Mouse (Mus musculus) neural tube, embryonic 14.5 days (tissue): ENCODE data around the gene Angptl2. TPM values are rescaled to one million over a fixed set of nuclear protein-coding genes. Genes with fewer than 3 reads are reported as not detected.

Experiments
- ATAC-seq: fragments of 200-750 bp; cut with Nextera tagmentation; 2 replicates; pipeline ENCODE4 v1.8.0; 2017; ENCODE audit warnings: low read depth, mild to moderate bottlenecking, moderate TSS enrichment, moderate library complexity
- H3K27ac ChIP-seq: fragments of 300-500 bp; sonication (generic); 2 replicates; pipeline ENCODE4 v1.5.1; 2014; ENCODE audit warnings: low read depth, mild to moderate bottlenecking, control low read depth, low read length, moderate library complexity, mixed read lengths
- H3K27me3 ChIP-seq: fragments of 300-500 bp; sonication (generic); 2 replicates; pipeline ENCODE4 v1.6.1; 2014; ENCODE audit warnings: low read length; ENCODE audit not compliant: control insufficient read depth, insufficient read depth
- H3K36me3 ChIP-seq: fragments of 300-500 bp; sonication (generic); 2 replicates; pipeline ENCODE4 v1.6.1; 2014; ENCODE audit warnings: low read length, mixed read lengths; ENCODE audit not compliant: control insufficient read depth, insufficient read depth
- H3K4me1 ChIP-seq: fragments of 300-500 bp; sonication (generic); 2 replicates; pipeline ENCODE4 v1.6.1; 2014; ENCODE audit warnings: low read length; ENCODE audit not compliant: control insufficient read depth, insufficient read depth
- H3K4me2 ChIP-seq: fragments of 300-500 bp; sonication (generic); 2 replicates; pipeline ENCODE4 v1.6.1; 2014; ENCODE audit warnings: mild to moderate bottlenecking, low read depth, low read length, control low read depth
- H3K4me3 ChIP-seq: fragments of 300-500 bp; sonication (generic); 2 replicates; pipeline ENCODE4 v1.5.1; 2014; ENCODE audit warnings: low read depth, low read length, control low read depth, mixed read lengths
- H3K9ac ChIP-seq: fragments of 300-500 bp; sonication (generic); replicated peaks from 2 replicates; pipeline ENCODE4 v1.6.1; 2014; ENCODE audit warnings: low read depth, mild to moderate bottlenecking, control low read depth, low read length, mixed read lengths
- H3K9me3 ChIP-seq: fragments of 300-500 bp; sonication (generic); 2 replicates; pipeline ENCODE4 v1.6.1; 2016; ENCODE audit warnings: low read length; ENCODE audit not compliant: control insufficient read depth
- WGBS: fragments of 180-500 bp; shearing (Covaris S2); extraction: QIAGEN DNeasy Blood & Tissue Kit; methylation state at CpG from one replicate; pipeline ENCODE4 v1.1.7; 2014; 5-methylcytosine and 5-hydroxymethylcytosine counted together
- polyA plus RNA-seq: library from polyadenylated mRNA; unstranded; fragments of >200 nt; fragmentation: Nextera tagmentation; extraction: Ambion mirVana; gene quantifications from 2 replicates; pipeline ENCODE4 v1.2.1, GENCODE M21; 2014

The Angptl2 gene
- polyA plus RNA-seq, 1 experiment from 2014 or later, result 2.7 TPM

DNA sequence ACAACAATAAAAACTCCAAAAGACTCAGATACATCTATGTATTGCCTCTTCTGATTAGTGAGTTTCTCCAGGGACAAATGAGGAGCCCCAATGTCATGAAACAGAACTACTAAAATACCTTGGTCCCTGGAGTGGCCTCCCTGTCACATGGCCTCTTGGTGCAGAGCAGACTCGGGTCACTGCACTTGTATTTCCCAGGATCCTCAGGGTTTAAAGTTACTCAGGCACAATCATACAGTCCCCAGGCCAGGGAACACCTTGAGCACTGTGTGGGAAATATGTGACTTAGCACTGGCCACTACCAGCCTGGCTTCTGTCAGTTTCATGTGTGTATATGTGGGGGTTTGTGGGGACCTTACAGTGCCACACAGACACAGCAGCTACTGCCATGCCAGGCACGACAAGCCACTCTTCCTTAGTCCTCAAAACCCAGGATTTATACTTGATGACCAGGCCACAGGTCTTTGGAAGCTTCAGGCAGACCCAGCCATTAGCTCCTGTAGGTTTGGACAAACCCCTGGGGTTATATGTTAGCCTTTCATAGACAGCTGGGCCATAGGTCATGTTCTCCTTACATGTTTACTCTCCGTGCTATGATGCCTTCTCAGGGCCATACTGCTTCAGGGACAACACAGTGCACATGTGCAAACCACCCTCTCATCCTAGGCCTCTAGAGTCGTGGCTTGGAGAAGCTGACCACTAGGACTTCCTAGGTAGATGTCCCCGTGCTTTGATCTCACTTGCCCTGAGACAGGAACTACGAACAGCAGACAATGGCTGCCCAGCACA, 17.1 kb downstream of the Angptl2 start:
- 82% methylated on average over 6 of the region's 6 CpGs for WGBS
- Histone ChIP-seq H3K36me3 (no peaks in the 10 kb centered on the region), H3K9me3 (no peaks in the 10 kb centered on the region), H3K4me1 (0 out of 2 replicates have a peak, but pooled peaks cover 2% of the 10 kb centered on the region), H3K9ac (no peak overlapping the region), H3K27me3 (no peaks in the 10 kb centered on the region), H3K4me2 (no peak overlapping the region), H3K27ac (no peak overlapping the region), H3K4me3 (no peak overlapping the region)
- ATAC-seq, result no peak

GRCm38 (mm10) chr2:33233856-33234255, 18.0 kb downstream of the Angptl2 start:
- Histone ChIP-seq H3K4me2 (no peak overlapping the region), H3K27ac (no peak overlapping the region), H3K4me3 (no peak overlapping the region), H3K4me1 (0 out of 2 replicates have a peak, but pooled peaks cover 2% of the 10 kb centered on the region), H3K36me3 (no peaks in the 10 kb centered on the region), H3K27me3 (no peaks in the 10 kb centered on the region), H3K9ac (no peak overlapping the region), H3K9me3 (no peaks in the 10 kb centered on the region)
- ATAC-seq, result no peak
- 57% methylated on average over 5 of the region's 5 CpGs for WGBS

DNA sequence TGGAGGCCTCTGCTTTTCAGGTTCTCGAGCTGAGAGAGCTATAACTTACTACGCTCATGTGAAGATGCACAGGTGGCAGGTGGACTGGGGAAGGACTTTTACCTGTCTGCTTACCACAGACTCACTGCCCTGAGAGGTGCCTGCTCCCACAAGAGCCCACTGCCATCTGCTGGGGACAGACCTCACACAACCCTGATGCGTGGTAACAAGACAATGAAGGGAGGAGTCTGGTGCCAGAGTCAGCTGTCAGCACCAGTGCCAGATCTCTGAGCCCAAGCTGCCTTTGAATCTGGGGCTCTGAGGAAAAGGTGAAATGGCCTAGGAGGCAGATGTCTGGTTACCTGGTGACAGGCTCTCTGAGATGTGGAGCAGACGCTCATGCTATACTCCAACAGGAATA, 19.0 kb downstream of the Angptl2 start:
- Histone ChIP-seq H3K4me2 (no peak overlapping the region), H3K4me3 (no peak overlapping the region), H3K9ac (no peak overlapping the region), H3K9me3 (no peaks in the 10 kb centered on the region), H3K27ac (no peak overlapping the region), H3K36me3 (no peaks in the 10 kb centered on the region), H3K4me1 (0 out of 2 replicates have a peak, but pooled peaks cover 2% of the 10 kb centered on the region), H3K27me3 (no peaks in the 10 kb centered on the region)
- WGBS, result 85% methylated on average over 4 of the region's 4 CpGs
- no peak for ATAC-seq

GRCm38 (mm10) chr2:33237581-33237980, 21.7 kb downstream of the Angptl2 start:
- Histone ChIP-seq H3K4me1 (0 out of 2 replicates have a peak, but pooled peaks cover 2% of the 10 kb centered on the region), H3K27me3 (no peaks in the 10 kb centered on the region), H3K9ac (no peak overlapping the region), H3K9me3 (no peaks in the 10 kb centered on the region), H3K27ac (no peak overlapping the region), H3K4me2 (no peak overlapping the region), H3K4me3 (no peak overlapping the region), H3K36me3 (no peaks in the 10 kb centered on the region)
- 84% methylated on average over 6 of the region's 6 CpGs for WGBS
- ATAC-seq, result no peak

DNA sequence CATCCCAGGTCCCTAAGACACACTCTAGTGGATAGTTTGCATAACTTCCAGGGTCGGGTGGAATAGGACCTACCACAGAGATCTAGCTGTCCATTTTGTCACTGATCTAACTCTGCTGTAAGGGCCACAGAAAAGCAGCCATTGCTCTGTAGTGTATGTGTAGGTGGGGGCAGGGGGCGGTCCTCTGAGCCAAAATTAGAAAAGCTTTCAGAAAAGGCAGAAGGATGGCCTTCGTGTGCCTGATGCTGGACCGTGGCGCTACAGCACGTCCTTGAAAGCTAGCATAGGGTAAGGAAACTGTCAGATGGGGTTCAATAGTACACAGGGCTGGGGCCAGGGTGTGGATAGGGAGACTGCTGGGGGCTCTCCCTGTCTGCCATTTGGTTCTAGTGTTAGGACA, 29.0 kb downstream of the Angptl2 start:
- Histone ChIP-seq H3K36me3 (no peaks in the 10 kb centered on the region), H3K4me2 (no peak overlapping the region), H3K9me3 (no peaks in the 10 kb centered on the region), H3K9ac (no peak overlapping the region), H3K27ac (no peak overlapping the region), H3K4me1 (no peaks in the 10 kb centered on the region), H3K4me3 (no peak overlapping the region), H3K27me3 (no peaks in the 10 kb centered on the region)
- 89% methylated on average over 6 of the region's 6 CpGs for WGBS
- ATAC-seq, result no peak

DNA sequence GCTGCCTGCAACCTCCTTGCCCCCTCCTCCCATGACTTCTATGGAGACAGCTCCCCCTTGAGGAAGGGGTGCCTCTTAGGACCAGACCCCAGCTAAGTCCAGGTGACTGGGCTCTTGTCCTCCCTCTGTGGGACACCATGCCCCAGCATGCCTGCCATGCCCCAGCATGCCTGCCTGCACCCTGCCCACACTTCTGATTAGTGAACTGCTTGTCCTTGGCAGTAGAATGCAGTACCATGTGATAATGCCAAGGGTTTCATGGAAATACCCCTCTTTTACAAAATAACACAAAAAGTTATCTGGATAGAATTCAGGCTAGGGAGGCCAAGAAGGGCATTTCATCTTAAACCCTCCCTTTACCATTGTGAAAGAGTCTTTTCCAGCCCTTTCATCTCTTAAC, 29.5 kb downstream of the Angptl2 start:
- Histone ChIP-seq H3K4me2 (no peak overlapping the region), H3K27ac (no peak overlapping the region), H3K36me3 (no peaks in the 10 kb centered on the region), H3K27me3 (no peaks in the 10 kb centered on the region), H3K4me1 (no peaks in the 10 kb centered on the region), H3K9ac (no peak overlapping the region), H3K9me3 (no peaks in the 10 kb centered on the region), H3K4me3 (no peak overlapping the region)
- no peak for ATAC-seq

GRCm38 (mm10) chr2:33246841-33247240, 31.0 kb downstream of the Angptl2 start:
- H3K27me3 ChIP-seq, result no peaks in the 10 kb centered on the region
- H3K4me1 ChIP-seq, result no peaks in the 10 kb centered on the region
- H3K9me3 ChIP-seq, result no peaks in the 10 kb centered on the region
- H3K4me2 ChIP-seq, result no peak overlapping the region
- H3K36me3 ChIP-seq, result no peaks in the 10 kb centered on the region
- no peak overlapping the region for H3K9ac ChIP-seq
- WGBS, result 88% methylated on average over 5 of the region's 5 CpGs
- ATAC-seq, result no peak
- no peak overlapping the region for H3K27ac ChIP-seq
- H3K4me3 ChIP-seq, result no peak overlapping the region

DNA sequence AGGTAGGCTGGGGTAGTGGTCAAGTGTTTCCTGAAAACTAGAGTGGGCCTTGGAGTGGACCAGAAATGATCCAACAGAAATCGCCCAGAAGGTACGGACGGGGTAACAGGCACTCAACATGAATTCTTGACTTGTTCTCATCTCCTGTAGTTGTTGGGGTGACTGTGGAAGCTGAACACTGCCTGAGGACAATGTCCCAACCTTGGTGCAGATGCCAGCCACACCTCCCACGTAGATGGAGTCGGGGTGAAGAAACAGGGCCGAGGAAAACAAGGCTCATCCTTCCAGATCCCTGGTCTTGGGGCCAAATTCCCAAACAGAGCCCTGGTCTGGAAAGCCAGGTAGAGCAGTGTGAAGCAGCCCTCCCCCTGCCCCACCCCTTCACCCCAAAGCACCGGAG, 32.7 kb downstream of the Angptl2 start:
- no peak overlapping the region for H3K9ac ChIP-seq
- no peak overlapping the region for H3K4me3 ChIP-seq
- ATAC-seq, result no peak
- H3K9me3 ChIP-seq, result no peaks in the 10 kb centered on the region
- WGBS, result 91% methylated on average over 7 of the region's 7 CpGs
- no peaks in the 10 kb centered on the region for H3K36me3 ChIP-seq
- H3K27ac ChIP-seq, result no peak overlapping the region
- no peak overlapping the region for H3K4me2 ChIP-seq
- no peaks in the 10 kb centered on the region for H3K27me3 ChIP-seq
- no peaks in the 10 kb centered on the region for H3K4me1 ChIP-seq

GRCm38 (mm10) chr2:33249922-33250633, 34.2 kb downstream of the Angptl2 start:
- no peak overlapping the region for H3K27ac ChIP-seq
- WGBS, result 65% methylated on average over 3 of the region's 3 CpGs
- no peak overlapping the region for H3K4me2 ChIP-seq

More at GRCm38 (mm10) chr2:33249922-33250633, 34.2 kb downstream of the Angptl2 start:
- Histone ChIP-seq H3K27me3 (no peaks in the 10 kb centered on the region), H3K9ac (no peak overlapping the region), H3K4me3 (no peak overlapping the region), H3K4me1 (0 out of 2 replicates have a peak, but pooled peaks cover 5% of the 10 kb centered on the region), H3K36me3 (no peaks in the 10 kb centered on the region), H3K9me3 (no peaks in the 10 kb centered on the region)
- no peak for ATAC-seq
